Mouse (Mus musculus) cortical plate, adult 2 months (tissue): ENCODE data around the gene Dmbt1. TPM values are rescaled to one million over a fixed set of nuclear protein-coding genes. Genes with fewer than 3 reads are reported as not detected.
A peak's percentile ranks its signal among the peaks of the same experiment; 100 is the strongest.
"Not testable (repeated sequence)": the region's sequence is repeated elsewhere in the genome, so short reads cannot be mapped to it uniquely, and the experiment has no call there.

Experiments used
- H3K27ac ChIP-seq: fragments of 200-500 bp; 2 replicates; pipeline ENCODE4 v1.5.1; 2012; ENCODE audit warnings: low read length, control low read depth, inconsistent platforms; ENCODE audit not compliant: insufficient read depth
- H3K4me1 ChIP-seq: fragments of 200-500 bp; 2 replicates; pipeline ENCODE4 v1.6.1; 2011; ENCODE audit warnings: low read length; ENCODE audit not compliant: control insufficient read depth, insufficient read depth
- H3K4me3 ChIP-seq: fragments of 200-500 bp; 2 replicates; pipeline ENCODE4 v1.5.1; 2011; ENCODE audit warnings: mild to moderate bottlenecking, low read length, control low read depth; ENCODE audit not compliant: insufficient read depth
- CTCF ChIP-seq: fragments of 200-500 bp; IDR thresholded peaks from 2 replicates; pipeline ENCODE4 v1.5.1; 2011; ENCODE audit warnings: mild to moderate bottlenecking, control low read depth, low read length; ENCODE audit not compliant: insufficient read depth; ENCODE audit errors: extremely low read depth
- POLR2A ChIP-seq: fragments of 200-500 bp; IDR thresholded peaks from 2 replicates; pipeline ENCODE4 v1.6.1; 2011; ENCODE audit warnings: mild to moderate bottlenecking, low read length, control low read depth; ENCODE audit not compliant: insufficient read depth; ENCODE audit errors: extremely low read depth
- polyA plus RNA-seq: library from polyadenylated mRNA; depleted of rRNA; stranded (reverse); fragments of >200 nt; gene quantifications from 2 replicates; pipeline ENCODE4 v1.2.3, GENCODE M21; 2012

The Dmbt1 gene
- polyA plus RNA-seq, 1 experiment = 0.02 TPM

GRCm38 (mm10) chr7:131042657-131043056, 10.8 kb downstream of the Dmbt1 start:
- no peak overlapping the region for H3K27ac ChIP-seq
- H3K4me3 ChIP-seq = no peak overlapping the region
- H3K4me1 ChIP-seq = no peaks in the 10 kb centered on the region
- TF ChIP-seq CTCF (peak; percentile 42), POLR2A (no peak)

- not testable (repeated sequence) for H3K4me1 ChIP-seq, H3K4me3 ChIP-seq, H3K27ac ChIP-seq
- TF ChIP-seq CTCF = peak; percentile 26; the same call in 1 of the 2 replicates
Measured at GRCm38 (mm10) chr7:131045258-131045835, 13.5 kb downstream of the Dmbt1 start.

- not testable (repeated sequence) for H3K27ac ChIP-seq, H3K4me3 ChIP-seq, H3K4me1 ChIP-seq
Measured at GRCm38 (mm10) chr7:131049829-131050228, 18.0 kb downstream of the Dmbt1 start.

- H3K4me1 ChIP-seq = no peaks in the 10 kb centered on the region
- no peak overlapping the region for H3K27ac ChIP-seq
- TF ChIP-seq POLR2A (no peak), CTCF (peak; percentile 48; the same call in 1 of the 2 replicates)
- H3K4me3 ChIP-seq = no peak overlapping the region
Measured at GRCm38 (mm10) chr7:131054808-131055370, 23.0 kb downstream of the Dmbt1 start.

GRCm38 (mm10) chr7:131057918-131058317, 26.1 kb downstream of the Dmbt1 start:
- H3K4me1 ChIP-seq, H3K4me3 ChIP-seq, H3K27ac ChIP-seq: not testable (repeated sequence)

- H3K27ac ChIP-seq, H3K4me1 ChIP-seq, H3K4me3 ChIP-seq: not testable (repeated sequence)
- peak; percentile 31; the same call in 1 of the 2 replicates for TF ChIP-seq CTCF
Measured at GRCm38 (mm10) chr7:131059808-131060207, 28.0 kb downstream of the Dmbt1 start.

GRCm38 (mm10) chr7:131062541-131062940, 30.7 kb downstream of the Dmbt1 start:
- no peak overlapping the region for H3K4me3 ChIP-seq
- TF ChIP-seq CTCF (peak; percentile 10; the same call in 1 of the 2 replicates), POLR2A (no peak)
- no peak overlapping the region for H3K27ac ChIP-seq
- H3K4me1 ChIP-seq = no peaks in the 10 kb centered on the region

- H3K4me3 ChIP-seq, H3K27ac ChIP-seq, H3K4me1 ChIP-seq: not testable (repeated sequence)
- peak; percentile 35; the same call in 1 of the 2 replicates for TF ChIP-seq CTCF
Measured at GRCm38 (mm10) chr7:131068191-131068590, 36.3 kb downstream of the Dmbt1 start.

GRCm38 (mm10) chr7:131073476-131073875, 41.6 kb downstream of the Dmbt1 start:
- not testable (repeated sequence) for H3K27ac ChIP-seq, H3K4me1 ChIP-seq, H3K4me3 ChIP-seq

- H3K27ac ChIP-seq, H3K4me1 ChIP-seq, H3K4me3 ChIP-seq: not testable (repeated sequence)
Measured at GRCm38 (mm10) chr7:131074098-131074497, 42.2 kb downstream of the Dmbt1 start.

- Histone ChIP-seq H3K27ac (no peak overlapping the region), H3K4me1 (no peaks in the 10 kb centered on the region), H3K4me3 (no peak overlapping the region)
- TF ChIP-seq POLR2A (no peak), CTCF (peak; percentile 44; the same call in 1 of the 2 replicates)
Measured at GRCm38 (mm10) chr7:131075956-131076355, 44.1 kb downstream of the Dmbt1 start.

GRCm38 (mm10) chr7:131082403-131082802, 50.5 kb downstream of the Dmbt1 start:
- H3K4me3 ChIP-seq, H3K27ac ChIP-seq, H3K4me1 ChIP-seq: not testable (repeated sequence)
